Mouse (Mus musculus) CH12.LX (cell line): ENCODE measurements at regions not wholly inside any gene's neighbourhood (a gene's known extent, or its start where the extent isn't known, plus 50 kb on each side); places are given as distances from the start of the nearest gene placed in this dataset.

Experiments used
- DNase-seq: peaks from one replicate; pipeline ENCODE4 v3.0.0-alpha.2; 2013; ENCODE audit errors: extremely low read depth
- H3K27ac ChIP-seq: 2 replicates; pipeline ENCODE4 v1.5.1; 2012; ENCODE audit warnings: low read depth, mild to moderate bottlenecking, control low read depth, moderate library complexity; ENCODE audit not compliant: insufficient read depth
- H3K27me3 ChIP-seq: replicated peaks from 2 replicates; pipeline ENCODE3; 2012; ENCODE audit warnings: inconsistent platforms
- H3K36me3 ChIP-seq, 2 experiments: replicated peaks in 1 of 2; 2 replicates each; pipeline versions ENCODE3 to v1.6.1; 2012; ENCODE audit warnings: inconsistent platforms in 1 of 2, low read length in 1 of 2, mild to moderate bottlenecking in 1 of 2, mixed read lengths in 1 of 2, moderate library complexity in 1 of 2; ENCODE audit not compliant: control insufficient read depth in 1 of 2, insufficient read depth in 1 of 2
- H3K4me1 ChIP-seq, 2 experiments: 2 replicates each; pipeline ENCODE4 v1.6.1; 2012; ENCODE audit warnings: inconsistent platforms in 1 of 2, moderate library complexity in 1 of 2; ENCODE audit not compliant: insufficient read depth in 2 of 2, control insufficient read depth in 1 of 2
- H3K4me2 ChIP-seq: 2 replicates; pipeline ENCODE4 v1.6.1; 2012; ENCODE audit warnings: low read depth, mild to moderate bottlenecking, control low read depth; ENCODE audit not compliant: poor library complexity, insufficient read depth, severe bottlenecking
- H3K4me3 ChIP-seq, 3 experiments: fragments of 150-350 bp in 1 of 3; sonication (generic) in 1 of 3; replicated peaks in 1 of 3; 2 replicates each; pipeline versions ENCODE3 to v1.5.1; 2011 to 2012; ENCODE audit warnings: low read depth in 2 of 3, low read length in 2 of 3, mild to moderate bottlenecking in 2 of 3, moderate library complexity in 2 of 3, control low read depth in 1 of 3, improper control_type of control experiment in 1 of 3, inconsistent platforms in 1 of 3, mixed read lengths in 1 of 3; ENCODE audit not compliant: poor library complexity in 1 of 3
- H3K79me2 ChIP-seq: replicated peaks from 2 replicates; pipeline ENCODE4 v1.6.1; 2012; ENCODE audit warnings: mild to moderate bottlenecking, moderate library complexity; ENCODE audit not compliant: control insufficient read depth, poor library complexity, insufficient read depth, severe bottlenecking; ENCODE audit errors: extremely low read depth
- H3K9ac ChIP-seq: 2 replicates; pipeline ENCODE4 v1.6.1; 2012; ENCODE audit warnings: low read depth, mild to moderate bottlenecking, control low read depth, moderate library complexity; ENCODE audit not compliant: insufficient read depth
- H3K9me3 ChIP-seq: replicated peaks from 2 replicates; pipeline ENCODE3; 2012; ENCODE audit warnings: low read length, inconsistent platforms, mixed read lengths
- CHD2 ChIP-seq: IDR thresholded peaks from 2 replicates; pipeline ENCODE4 v1.6.1; 2011; ENCODE audit warnings: low read length, improper control_type of control experiment
- CTCF ChIP-seq, 2 experiments: IDR thresholded peaks in 1 of 2; conservative IDR thresholded peaks in 1 of 2; 2 replicates each; pipeline ENCODE4 v1.5.1; 2011 to 2012; ENCODE audit warnings: low read depth in 2 of 2, low read length in 2 of 2, improper control_type of control experiment in 1 of 2, inconsistent platforms in 1 of 2, mild to moderate bottlenecking in 1 of 2, moderate library complexity in 1 of 2
- E2F4 ChIP-seq: IDR thresholded peaks from 2 replicates; pipeline ENCODE4 v1.6.1; 2011; ENCODE audit warnings: low read depth, low read length, improper control_type of control experiment; ENCODE audit not compliant: insufficient replicate concordance
- EP300 ChIP-seq: IDR thresholded peaks from 2 replicates; pipeline ENCODE4 v1.6.1; 2011; ENCODE audit warnings: low read length, improper control_type of control experiment
- HCFC1 ChIP-seq: IDR thresholded peaks from 2 replicates; pipeline ENCODE4 v1.6.1; 2012; ENCODE audit warnings: low read depth, mild to moderate bottlenecking, inconsistent platforms, low read length, improper control_type of control experiment
- JUND ChIP-seq: conservative IDR thresholded peaks from 2 replicates; pipeline ENCODE4 v1.6.1; 2011; ENCODE audit warnings: low read depth, low read length, improper control_type of control experiment
- MAZ ChIP-seq: IDR thresholded peaks from 2 replicates; pipeline ENCODE4 v1.6.1; 2012; ENCODE audit warnings: low read depth, mild to moderate bottlenecking, inconsistent platforms, low read length, improper control_type of control experiment, moderate library complexity
- NRF1 ChIP-seq: IDR thresholded peaks from 2 replicates; pipeline ENCODE4 v1.6.1; 2014; ENCODE audit warnings: low read depth, mild to moderate bottlenecking, inconsistent platforms, low read length, improper control_type of control experiment, moderate library complexity
- USF2 ChIP-seq: conservative IDR thresholded peaks from 2 replicates; pipeline ENCODE4 v1.6.1; 2011; ENCODE audit warnings: low read depth, low read length, improper control_type of control experiment
- ZMIZ1 ChIP-seq: IDR thresholded peaks from 2 replicates; pipeline ENCODE4 v1.6.1; 2012; ENCODE audit warnings: low read depth, mild to moderate bottlenecking, inconsistent platforms, low read length, improper control_type of control experiment
- dilution Hi-C: fragments of 300-500 bp; cut with MboI; formaldehyde crosslinking; loops from 2 replicates; pipeline ENCODE4 v1.14.3; 2020; ENCODE audit warnings: low sequenced_read_pairs; ENCODE audit not compliant: extremely low pct_unique_long_range_greater_than_20kb, extremely low pct_ligation_motif_present
- in situ Hi-C: fragments of 300-500 bp; cut with MboI; formaldehyde crosslinking; loops from 3 replicates; pipeline ENCODE4 v1.14.3; 2019; ENCODE audit warnings: low sequenced_read_pairs, low pct_ligation_motif_present, low pct_unique_long_range_greater_than_20kb, mixed read lengths

GRCm38 (mm10) chr1:193992226-193992625 is 622.1 kb upstream of the Camk1g start:
- Histone ChIP-seq H3K9ac (no peak overlapping the region), H3K9me3 (no peaks in the 10 kb centered on the region), H3K4me2 (no peak overlapping the region), H3K27ac (no peak overlapping the region), H3K4me3 (no peak overlapping the region), H3K4me1 (no peaks in the 10 kb centered on the region), H3K79me2 (no peaks in the 10 kb centered on the region), H3K36me3 (no peaks in the 10 kb centered on the region), H3K27me3 (no peaks in the 10 kb centered on the region)
- in situ Hi-C loops (no loop called here), dilution Hi-C loops (no loop called here)
- TF ChIP-seq HCFC1 (no peak), ZMIZ1 (no peak), E2F4 (no peak), JUND (no peak)
- no peak for DNase-seq

DNA sequence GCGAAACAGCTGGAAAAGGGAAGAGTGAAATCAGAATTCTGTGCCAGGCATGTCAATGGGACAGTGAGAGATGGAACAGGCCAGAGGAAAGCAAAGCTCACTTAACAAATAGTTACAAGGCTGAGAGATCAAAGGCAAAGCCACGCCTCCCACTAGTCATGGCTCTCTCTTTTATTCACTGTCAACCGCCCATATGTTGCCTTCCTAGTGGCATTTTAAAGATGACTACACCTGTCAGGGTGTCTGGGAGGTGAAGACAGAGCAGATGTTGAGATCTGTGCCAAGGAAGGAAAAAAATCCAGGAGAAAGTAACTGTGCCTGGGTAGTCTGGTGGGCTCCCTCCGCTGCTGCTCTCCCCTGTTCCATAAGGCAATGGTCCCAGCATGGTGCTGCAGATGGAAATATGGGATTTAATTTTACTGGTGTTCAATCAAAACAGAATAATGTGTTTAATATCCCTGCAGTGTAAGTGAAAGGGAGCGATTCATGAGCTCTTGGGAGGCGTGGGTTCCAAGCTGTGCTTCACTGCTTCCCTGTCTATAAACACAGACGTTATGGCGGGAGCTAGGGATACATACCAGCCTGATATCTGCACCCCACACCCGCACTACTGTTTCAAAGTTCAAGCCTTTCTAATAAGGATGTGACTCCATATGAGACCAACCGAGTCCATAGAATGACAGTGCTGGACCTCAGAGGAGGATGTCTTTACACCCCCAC is 620.0 kb upstream of the Camk1g start:
- in situ Hi-C loops = no loop called here
- dilution Hi-C loops = no loop called here

GRCm38 (mm10) chr1:193988970-193989904 is 619.1 kb upstream of the Camk1g start:
- no peak overlapping the region for H3K9ac ChIP-seq
- H3K4me1 ChIP-seq = no peaks in the 10 kb centered on the region
- in situ Hi-C loops (no loop called here), dilution Hi-C loops (no loop called here)
- H3K27me3 ChIP-seq = no peaks in the 10 kb centered on the region
- TF ChIP-seq HCFC1 (no peak), USF2 (no peak), EP300 (no peak), NRF1 (no peak), MAZ (no peak), CHD2 (no peak)
- no peak overlapping the region for H3K4me2 ChIP-seq
- H3K79me2 ChIP-seq = no peaks in the 10 kb centered on the region
- no peaks in the 10 kb centered on the region for H3K9me3 ChIP-seq
- DNase-seq = no peak
- H3K27ac ChIP-seq = no peak overlapping the region
- no peaks in the 10 kb centered on the region for H3K36me3 ChIP-seq
- no peak overlapping the region for H3K4me3 ChIP-seq

More for the DNA sequence above, 620.0 kb upstream of the Camk1g start:
- H3K4me1 ChIP-seq = no peaks in the 10 kb centered on the region
- H3K4me3 ChIP-seq = no peak overlapping the region
- H3K79me2 ChIP-seq = no peaks in the 10 kb centered on the region
- H3K4me2 ChIP-seq = no peak overlapping the region
- H3K9me3 ChIP-seq = no peaks in the 10 kb centered on the region
- no peak overlapping the region for H3K9ac ChIP-seq
- H3K27ac ChIP-seq = no peak overlapping the region
- no peak for TF ChIP-seq CTCF (conservative IDR thresholded peaks at IDR 0.05 in 1 of 2, IDR thresholded peaks at IDR 0.05 in 1 of 2; ENCODE audit: low read depth in 2 of 2, low read length in 2 of 2)
- TF ChIP-seq, all 38 proteins: peak for 0
- DNase-seq = no peak
- Histone ChIP-seq H3K27me3 (no peaks in the 10 kb centered on the region), H3K36me3 (no peaks in the 10 kb centered on the region)
